Mouse (Mus musculus): ENCODE data around the gene Rab40c. TPM values are rescaled to one million over a fixed set of nuclear protein-coding genes. Genes with fewer than 3 reads are reported as not detected.
A peak's percentile ranks its signal among the peaks of the same experiment; 100 is the strongest.

Rab40c gene
- polyA plus RNA-seq, 1 experiment from 2014 or later, result 47.1 TPM

DNA sequence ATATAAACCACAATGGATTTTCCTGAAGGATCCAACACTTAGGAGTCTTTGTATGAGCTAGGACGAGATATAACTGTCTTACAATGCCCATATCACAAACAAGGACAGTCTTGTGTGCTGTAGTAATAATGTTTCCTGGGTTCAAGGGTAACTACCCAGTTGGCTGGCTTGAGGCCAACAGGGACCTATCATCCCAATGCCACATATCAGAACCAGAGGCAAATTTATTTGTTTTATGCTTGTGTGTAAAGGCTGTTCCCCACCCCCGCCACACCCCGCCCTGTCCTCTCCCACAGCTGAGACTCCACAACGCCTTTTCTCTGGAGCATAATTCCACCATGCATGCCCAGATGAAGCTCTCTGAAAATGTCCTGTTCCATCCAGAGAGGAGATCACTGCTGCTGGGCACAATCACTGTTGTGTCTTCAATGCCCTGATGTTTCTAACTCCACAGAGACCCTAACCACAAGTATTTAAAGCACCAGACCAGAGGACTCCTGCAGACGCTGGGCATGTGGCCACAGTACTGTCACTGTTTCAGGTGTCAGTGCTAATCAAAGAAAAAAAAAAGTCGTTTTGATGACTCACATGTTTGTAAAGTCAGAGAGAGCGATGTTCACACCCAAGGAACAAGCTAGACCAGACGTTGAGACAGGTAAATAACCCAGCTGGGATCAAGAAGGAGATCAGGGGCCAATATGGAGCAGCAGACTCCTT lies 2.4 kb downstream of the Rab40c start:
- no peak overlapping the region for H3K27ac ChIP-seq
- ATAC-seq, result no peak
- WGBS, result 86% methylated on average over 8 of the region's 8 CpGs
- H3K4me3 ChIP-seq (replicated peaks), result no peak overlapping the region
- no peaks in the 10 kb centered on the region for H3K27me3 ChIP-seq
- H3K4me2 ChIP-seq (replicated peaks), result 0 out of 2 replicates have a peak overlapping the region, but pooled peaks have one; percentile 79
- 0 out of 2 replicates have a peak, but pooled peaks cover 6% of the 10 kb centered on the region for H3K36me3 ChIP-seq
- H3K4me1 ChIP-seq (replicated peaks), result peaks cover 38% of the 10 kb centered on the region
- peak overlapping the region; percentile 89 for H3K9ac ChIP-seq (replicated peaks)
- no peaks in the 10 kb centered on the region for H3K9me3 ChIP-seq

GRCm38 (mm10) chr17:25914295-25914694 lies 5.2 kb downstream of the Rab40c start:
- no peak for ATAC-seq

GRCm38 (mm10) chr17:25913877-25914275 lies 5.7 kb downstream of the Rab40c start:
- Histone ChIP-seq H3K9me3 (no peaks in the 10 kb centered on the region), H3K4me1 (replicated peaks) (peaks cover 30% of the 10 kb centered on the region), H3K36me3 (0 out of 2 replicates have a peak, but pooled peaks cover 10% of the 10 kb centered on the region), H3K9ac (replicated peaks) (no peak overlapping the region), H3K27ac (no peak overlapping the region), H3K27me3 (no peaks in the 10 kb centered on the region), H3K4me3 (replicated peaks) (no peak overlapping the region), H3K4me2 (replicated peaks) (no peak overlapping the region)
- ATAC-seq, result no peak
- WGBS, result 88% methylated on average over 1 of the region's 1 CpGs

More at GRCm38 (mm10) chr17:25914295-25914694, 5.2 kb downstream of the Rab40c start:
- Histone ChIP-seq H3K4me3 (replicated peaks) (no peak overlapping the region), H3K9ac (replicated peaks) (no peak overlapping the region), H3K9me3 (no peaks in the 10 kb centered on the region), H3K27me3 (no peaks in the 10 kb centered on the region), H3K27ac (no peak overlapping the region), H3K4me1 (replicated peaks) (peaks cover 31% of the 10 kb centered on the region), H3K36me3 (0 out of 2 replicates have a peak, but pooled peaks cover 10% of the 10 kb centered on the region), H3K4me2 (replicated peaks) (no peak overlapping the region)
- 88% methylated on average over 4 of the region's 4 CpGs for WGBS

GRCm38 (mm10) chr17:25913186-25913876 lies 6.2 kb downstream of the Rab40c start:
- Histone ChIP-seq H3K27ac (no peak overlapping the region), H3K9me3 (no peaks in the 10 kb centered on the region), H3K27me3 (no peaks in the 10 kb centered on the region), H3K36me3 (0 out of 2 replicates have a peak, but pooled peaks cover 10% of the 10 kb centered on the region), H3K4me2 (replicated peaks) (no peak overlapping the region), H3K9ac (replicated peaks) (no peak overlapping the region), H3K4me1 (replicated peaks) (peaks cover 25% of the 10 kb centered on the region), H3K4me3 (replicated peaks) (no peak overlapping the region)
- WGBS, result 91% methylated on average over 14 of the region's 14 CpGs
- no peak for ATAC-seq

GRCm38 (mm10) chr17:25911816-25912215 lies 7.7 kb downstream of the Rab40c start:
- WGBS, result 92% methylated on average over 4 of the region's 4 CpGs
- no peaks in the 10 kb centered on the region for H3K9me3 ChIP-seq
- no peaks in the 10 kb centered on the region for H3K27me3 ChIP-seq
- no peak for ATAC-seq
- H3K36me3 ChIP-seq, result 0 out of 2 replicates have a peak, but pooled peaks cover 10% of the 10 kb centered on the region
- no peak overlapping the region for H3K4me2 ChIP-seq (replicated peaks)
- H3K9ac ChIP-seq (replicated peaks), result no peak overlapping the region
- 0 out of 2 replicates have a peak, but pooled peaks cover 11% of the 10 kb centered on the region for H3K4me1 ChIP-seq (replicated peaks)
- H3K27ac ChIP-seq, result no peak overlapping the region
- H3K4me3 ChIP-seq (replicated peaks), result no peak overlapping the region

DNA sequence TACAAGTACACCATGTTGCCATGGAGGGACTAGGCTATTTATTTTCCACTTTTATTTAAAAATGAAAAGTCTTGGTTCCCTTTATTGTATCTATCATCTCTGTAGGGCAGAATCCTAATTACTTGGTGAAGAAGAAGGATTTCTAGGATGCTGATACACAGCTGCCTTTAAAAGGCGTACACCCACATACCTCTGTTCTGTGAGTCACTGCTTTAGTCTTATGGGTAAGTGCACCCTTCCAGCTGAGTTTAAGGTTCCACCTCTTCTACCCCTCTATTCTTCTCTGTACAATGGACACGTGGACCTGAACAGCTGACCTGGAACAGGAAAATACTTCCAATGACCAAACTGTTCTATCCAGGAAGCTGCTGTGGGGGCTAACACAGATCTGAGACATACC lies 11.9 kb downstream of the Rab40c start:
- no peaks in the 10 kb centered on the region for H3K9me3 ChIP-seq
- WGBS, result 87% methylated on average over 2 of the region's 2 CpGs
- H3K4me1 ChIP-seq (replicated peaks), result no peaks in the 10 kb centered on the region
- H3K9ac ChIP-seq (replicated peaks), result no peak overlapping the region
- 0 out of 2 replicates have a peak, but pooled peaks cover 5% of the 10 kb centered on the region for H3K36me3 ChIP-seq
- H3K4me2 ChIP-seq (replicated peaks), result no peak overlapping the region
- no peak overlapping the region for H3K4me3 ChIP-seq (replicated peaks)
- ATAC-seq, result no peak
- H3K27me3 ChIP-seq, result no peaks in the 10 kb centered on the region
- no peak overlapping the region for H3K27ac ChIP-seq

DNA sequence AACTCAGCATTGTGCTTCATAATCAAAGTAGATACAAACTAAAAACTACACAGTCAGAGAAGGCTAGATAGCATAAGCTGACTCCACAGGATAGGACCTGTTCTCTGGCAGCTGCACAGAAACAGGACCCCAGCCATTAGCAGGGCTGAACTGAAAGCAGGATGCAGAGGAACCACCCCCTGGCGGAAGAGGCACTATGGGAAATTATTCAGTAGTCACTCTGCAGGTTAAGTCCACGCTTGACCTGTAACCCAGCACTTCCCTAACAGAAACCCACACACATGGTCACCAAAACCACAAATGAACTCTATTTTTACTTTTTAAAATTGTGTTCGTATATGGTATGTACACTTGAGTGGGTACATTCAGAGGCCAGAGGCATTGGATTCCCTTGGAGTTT lies 16.5 kb downstream of the Rab40c start:
- Histone ChIP-seq H3K4me1 (replicated peaks) (no peaks in the 10 kb centered on the region), H3K4me2 (replicated peaks) (no peak overlapping the region), H3K27ac (no peak overlapping the region), H3K27me3 (no peaks in the 10 kb centered on the region), H3K36me3 (peaks cover 9% of the 10 kb centered on the region), H3K9ac (replicated peaks) (no peak overlapping the region), H3K4me3 (replicated peaks) (no peak overlapping the region), H3K9me3 (no peaks in the 10 kb centered on the region)
- 86% methylated on average over 3 of the region's 3 CpGs for WGBS
- no peak for ATAC-seq

GRCm38 (mm10) chr17:25900193-25900592 lies 19.3 kb downstream of the Rab40c start:
- Histone ChIP-seq H3K27ac (no peak overlapping the region), H3K36me3 (peaks cover 9% of the 10 kb centered on the region), H3K27me3 (no peaks in the 10 kb centered on the region), H3K9me3 (no peaks in the 10 kb centered on the region), H3K4me2 (replicated peaks) (no peak overlapping the region), H3K9ac (replicated peaks) (no peak overlapping the region), H3K4me1 (replicated peaks) (peaks cover 4% of the 10 kb centered on the region; the same call in 1 of the 2 replicates), H3K4me3 (replicated peaks) (no peak overlapping the region)
- no peak for ATAC-seq
- 96% methylated on average over 1 of the region's 1 CpGs for WGBS

DNA sequence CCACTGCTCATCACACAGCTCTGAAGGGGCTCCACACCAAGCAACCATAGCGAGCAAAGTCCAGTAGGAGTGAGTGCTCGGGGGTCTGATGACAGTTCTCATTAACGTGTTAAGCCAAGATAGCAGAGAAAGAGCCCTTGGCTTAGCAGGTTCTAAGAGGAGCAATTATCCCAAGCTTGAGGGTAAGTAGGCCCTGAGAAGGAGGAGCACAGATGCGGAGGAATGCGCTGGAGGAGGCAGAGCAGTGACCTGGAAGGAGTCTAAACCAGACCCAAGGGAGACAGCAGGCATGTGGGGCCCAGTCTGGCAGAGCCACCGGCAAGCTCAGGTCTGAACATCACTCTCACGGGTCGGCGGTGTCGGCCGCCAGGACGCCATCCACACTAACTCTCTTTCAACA lies 23.6 kb downstream of the Rab40c start:
- no peak overlapping the region for H3K9ac ChIP-seq (replicated peaks)
- H3K4me3 ChIP-seq (replicated peaks), result no peak overlapping the region
- H3K4me2 ChIP-seq (replicated peaks), result no peak overlapping the region
- peaks cover 8% of the 10 kb centered on the region for H3K4me1 ChIP-seq (replicated peaks)
- no peak overlapping the region for H3K27ac ChIP-seq
- ATAC-seq, result no peak
- H3K36me3 ChIP-seq, result peaks cover 8% of the 10 kb centered on the region
- H3K27me3 ChIP-seq, result no peaks in the 10 kb centered on the region
- WGBS, result 64% methylated on average over 12 of the region's 12 CpGs
- no peaks in the 10 kb centered on the region for H3K9me3 ChIP-seq

- WGBS, result 31% methylated on average over 2 of the region's 2 CpGs
- peaks cover 8% of the 10 kb centered on the region for H3K4me1 ChIP-seq (replicated peaks)
- no peak overlapping the region for H3K27ac ChIP-seq
- H3K4me2 ChIP-seq (replicated peaks), result no peak overlapping the region
- H3K9me3 ChIP-seq, result no peaks in the 10 kb centered on the region
- H3K27me3 ChIP-seq, result no peaks in the 10 kb centered on the region
- peaks cover 4% of the 10 kb centered on the region for H3K36me3 ChIP-seq
- no peak for ATAC-seq
- H3K9ac ChIP-seq (replicated peaks), result no peak overlapping the region
- H3K4me3 ChIP-seq (replicated peaks), result no peak overlapping the region
These were observed 24.1 kb downstream of the Rab40c start for GRCm38 (mm10) chr17:25895415-25895814.

DNA sequence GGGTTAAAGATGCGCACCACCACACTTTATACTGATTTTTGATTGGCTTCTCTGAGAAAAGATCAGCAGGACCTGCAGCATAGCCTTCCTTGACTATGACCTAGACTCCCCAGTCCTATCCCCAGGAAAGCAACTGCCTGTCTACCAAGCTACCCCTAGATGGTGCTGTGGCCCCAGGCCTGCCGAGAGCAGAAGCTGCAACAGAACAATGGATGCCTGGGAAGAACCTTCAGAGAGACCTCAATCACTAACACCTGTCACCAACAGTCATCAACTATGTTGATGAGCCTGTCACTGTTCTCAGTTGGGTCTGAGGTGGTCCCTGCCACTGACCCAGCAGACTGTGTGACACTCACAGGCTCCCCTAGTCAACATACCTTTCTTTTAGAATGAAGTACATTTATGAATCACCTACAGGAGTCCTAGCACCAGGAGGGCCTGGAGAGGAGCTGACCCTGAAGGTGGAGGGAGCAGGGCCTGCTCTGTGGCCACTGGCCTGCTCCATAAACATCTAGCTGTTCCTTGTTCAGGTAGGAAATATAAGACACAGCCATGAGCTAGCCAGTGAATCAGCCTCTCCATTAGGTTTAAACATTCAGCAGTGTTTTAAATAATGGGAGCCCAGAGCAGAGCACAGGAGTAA lies 25.4 kb downstream of the Rab40c start:
- peak; percentile 89 for ATAC-seq
- no peaks in the 10 kb centered on the region for H3K9me3 ChIP-seq
- no peak overlapping the region for H3K4me2 ChIP-seq (replicated peaks)
- H3K27ac ChIP-seq, result peak overlapping the region; percentile 78
- no peak overlapping the region for H3K9ac ChIP-seq (replicated peaks)
- H3K4me3 ChIP-seq (replicated peaks), result no peak overlapping the region
- H3K27me3 ChIP-seq, result no peaks in the 10 kb centered on the region
- WGBS, result 35% methylated on average over 2 of the region's 2 CpGs
- 0 out of 2 replicates have a peak, but pooled peaks cover 9% of the 10 kb centered on the region for H3K36me3 ChIP-seq
- peaks cover 8% of the 10 kb centered on the region for H3K4me1 ChIP-seq (replicated peaks)

DNA sequence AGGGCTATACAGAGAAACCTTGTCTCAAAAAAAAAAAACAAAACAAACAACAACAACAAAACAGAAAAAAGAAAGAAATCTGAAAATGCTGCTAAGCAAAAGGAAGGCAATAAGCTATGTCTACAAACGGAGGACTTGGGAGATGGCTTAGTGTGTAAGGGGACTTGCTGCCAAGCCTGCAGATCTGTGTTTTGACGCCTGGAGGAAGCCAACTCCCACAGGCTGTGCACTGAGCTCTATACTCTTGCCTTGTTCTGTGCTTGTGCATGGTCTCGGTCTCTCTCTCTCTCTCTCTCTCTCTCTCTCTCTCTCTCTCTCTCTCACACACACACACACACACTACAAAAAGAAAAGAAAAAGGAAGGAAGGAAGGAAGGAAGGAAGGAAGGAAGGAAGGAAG lies 30.7 kb downstream of the Rab40c start:
- H3K9ac ChIP-seq (replicated peaks), result no peak overlapping the region
- no peak overlapping the region for H3K27ac ChIP-seq
- peaks cover 39% of the 10 kb centered on the region for H3K36me3 ChIP-seq
- 98% methylated on average over 3 of the region's 3 CpGs for WGBS
- no peaks in the 10 kb centered on the region for H3K27me3 ChIP-seq
- no peak for ATAC-seq
- no peaks in the 10 kb centered on the region for H3K9me3 ChIP-seq
- no peak overlapping the region for H3K4me3 ChIP-seq (replicated peaks)
- H3K4me1 ChIP-seq (replicated peaks), result peaks cover 7% of the 10 kb centered on the region; the same call in 1 of the 2 replicates
- no peak overlapping the region for H3K4me2 ChIP-seq (replicated peaks)
